Mouse (Mus musculus) myocyte (in vitro differentiated cells): ENCODE results near the gene Ppp1r16b.

Experiments used
- MYOG ChIP-seq, 3 experiments: IDR thresholded peaks; one replicate each; pipeline ENCODE4 v1.6.1; 2011; ENCODE audit warnings: control low read depth in 2 of 3, low read depth in 2 of 3, mild to moderate bottlenecking in 2 of 3; ENCODE audit not compliant: insufficient read length in 2 of 3, control insufficient read depth in 1 of 3, insufficient read depth in 1 of 3
- POLR2A ChIP-seq: IDR thresholded peaks from one replicate; pipeline ENCODE4 v1.6.1; 2011; ENCODE audit warnings: low read depth, mild to moderate bottlenecking, control low read depth, moderate library complexity; ENCODE audit not compliant: insufficient read length
- REST ChIP-seq: IDR thresholded peaks from one replicate; pipeline ENCODE4 v1.6.1; 2011; ENCODE audit warnings: mild to moderate bottlenecking, control low read depth, moderate library complexity; ENCODE audit not compliant: insufficient read depth, insufficient read length
- TCF12 ChIP-seq: IDR thresholded peaks from one replicate; pipeline ENCODE4 v1.6.1; 2011; ENCODE audit warnings: mild to moderate bottlenecking, control low read depth; ENCODE audit not compliant: poor library complexity, insufficient read depth, severe bottlenecking
- USF1 ChIP-seq: IDR thresholded peaks from one replicate; pipeline ENCODE4 v1.6.1; 2011; ENCODE audit warnings: low read depth, mild to moderate bottlenecking, control low read depth, moderate library complexity

DNA sequence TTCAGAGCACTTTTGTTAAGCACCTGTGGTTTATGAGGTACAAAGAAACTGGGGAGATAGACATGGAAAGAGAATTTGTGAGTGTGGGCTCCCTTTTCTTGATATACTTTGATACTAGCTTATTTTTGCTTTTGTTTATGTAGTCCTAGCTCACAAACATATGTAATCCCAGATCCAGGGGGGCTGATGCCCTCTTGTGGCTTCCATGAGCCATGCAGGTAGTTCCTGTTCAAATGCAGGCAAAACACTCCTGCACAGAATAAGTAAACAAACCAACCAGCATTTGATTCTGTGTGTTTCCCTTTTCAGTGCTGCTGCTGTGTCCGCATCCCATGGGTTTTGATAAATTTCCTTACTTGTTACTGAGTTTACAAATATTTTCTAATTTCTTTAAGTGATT is 35.8 kb upstream of the Ppp1r16b start:
- TF ChIP-seq POLR2A = no peak
- TF ChIP-seq USF1 = no peak
- no peak for TF ChIP-seq MYOG (IDR thresholded peaks at IDR 0.05; ENCODE audit: control insufficient read depth in 1 of 3, insufficient read depth in 1 of 3, insufficient read length in 2 of 3, low read depth in 2 of 3)
- TF ChIP-seq REST = no peak
- no peak for TF ChIP-seq TCF12
